7 mouse cellular contexts compared by ENCODE assay signal in the genomic region with DNA sequence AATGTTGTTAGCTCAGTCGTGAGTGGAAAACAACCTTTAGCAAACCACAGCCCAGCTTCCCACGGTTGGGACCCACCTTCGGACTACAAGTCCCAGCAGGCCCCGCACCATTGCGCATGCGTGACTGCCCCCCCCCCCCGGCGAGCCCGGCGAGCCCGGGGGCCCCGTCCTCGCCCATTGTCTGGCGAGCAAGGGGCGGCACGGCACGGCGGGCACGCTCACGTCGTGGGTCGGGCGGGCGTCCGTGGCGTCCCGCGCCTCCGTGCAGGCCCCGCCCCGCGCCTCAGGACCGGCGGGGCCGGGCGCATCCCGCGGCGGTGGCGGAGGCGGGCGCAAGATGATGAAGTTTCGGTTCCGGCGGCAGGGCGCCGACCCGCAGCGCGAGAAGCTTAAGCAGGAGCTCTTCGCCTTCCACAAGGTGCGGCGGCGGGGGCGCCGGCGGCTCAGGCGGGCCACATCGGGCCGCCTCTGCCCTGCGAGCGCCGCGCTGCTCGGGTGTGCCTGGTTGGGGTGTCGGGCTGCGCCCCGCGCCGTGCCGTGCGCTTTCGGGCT. TPM values are rescaled to one million over a fixed set of nuclear protein-coding genes. Genes with fewer than 3 reads are reported as not detected.
DNase-seq lines count a peak whose midpoint lies in the region; ATAC-seq and TF ChIP-seq lines count a peak whose summit lies in the region.

TSS of gene Llgl1 (plus strand) at position 200 of the 552 bp plus-strand sequence.

- H3K9ac ChIP-seq in intestine, postnatal 0 days (ENCODE audit: low read depth, low read length) = peak within 1 kb of the TSS; percentile 87
- H3K9ac ChIP-seq in midbrain, embryonic 13.5 days (replicated peaks) = peak within 1 kb of the TSS; percentile 97

- peaks cover 4% of the 10 kb centered on the region; the same call in 1 of the 2 replicates for H3K36me3 ChIP-seq in intestine, postnatal 0 days (ENCODE audit: control insufficient read depth, insufficient read depth)
- H3K36me3 ChIP-seq in limb, embryonic 10.5 days = peaks cover 32% of the 10 kb centered on the region
- peaks cover 14% of the 10 kb centered on the region for H3K36me3 ChIP-seq in midbrain, embryonic 13.5 days

- H3K27me3 ChIP-seq in intestine, postnatal 0 days (replicated peaks; ENCODE audit: control insufficient read depth, insufficient read depth, low read length) = no peaks in the 10 kb centered on the region
- no peaks in the 10 kb centered on the region for H3K27me3 ChIP-seq in limb, embryonic 10.5 days (ENCODE audit: low read depth, poor library complexity, severe bottlenecking)
- no peaks in the 10 kb centered on the region for H3K27me3 ChIP-seq in midbrain, embryonic 13.5 days

- H3K27ac ChIP-seq in intestine, postnatal 0 days (ENCODE audit: low read depth, low read length) = peak within 1 kb of the TSS; percentile 66
- peak within 1 kb of the TSS; percentile 95 for H3K27ac ChIP-seq in limb, embryonic 10.5 days
- H3K27ac ChIP-seq in midbrain, embryonic 13.5 days = peak within 1 kb of the TSS; percentile 94

- H3K4me2 ChIP-seq in intestine, postnatal 0 days (replicated peaks; ENCODE audit: low read depth) = peak within 1 kb of the TSS; percentile 83
- peak within 1 kb of the TSS; percentile 88 for H3K4me2 ChIP-seq in midbrain, embryonic 13.5 days (replicated peaks)

- peak; percentile 91 for ATAC-seq in intestine, postnatal 0 days
- ATAC-seq in midbrain, embryonic 13.5 days = peak; percentile 90

- no peaks in the 10 kb centered on the region for H3K9me3 ChIP-seq in intestine, postnatal 0 days (ENCODE audit: control insufficient read depth)
- no peaks in the 10 kb centered on the region for H3K9me3 ChIP-seq in limb, embryonic 10.5 days (replicated peaks)
- no peaks in the 10 kb centered on the region for H3K9me3 ChIP-seq in midbrain, embryonic 13.5 days

- H3K4me3 ChIP-seq in intestine, postnatal 0 days (ENCODE audit: low read depth, low read length) = peak within 1 kb of the TSS; percentile 92
- H3K4me3 ChIP-seq in limb, embryonic 10.5 days = peak within 1 kb of the TSS; percentile 88
- H3K4me3 ChIP-seq in midbrain, embryonic 13.5 days (replicated peaks) = peak within 1 kb of the TSS; percentile 89

- peak; percentile 94 for DNase-seq in adrenal gland, postnatal 10 days
- DNase-seq in embryo, embryonic 9.5 days (ENCODE audit: extremely low spot score) = peak; percentile 99
- no peak for DNase-seq in gonadal fat pad, adult 2 months (ENCODE audit: low read depth)
- DNase-seq in limb, embryonic 10.5 days (ENCODE audit: low spot score) = peak; percentile 99
- peak; percentile 78 for DNase-seq in spleen, adult 12 weeks (ENCODE audit: low spot score)

- under 1% methylated on average over 65 of the region's 73 CpGs for WGBS in intestine, postnatal 0 days
- under 1% methylated on average over 70 of the region's 73 CpGs for WGBS in limb, embryonic 10.5 days
- WGBS in midbrain, embryonic 13.5 days = under 1% methylated on average over 66 of the region's 73 CpGs

- peaks cover 10% of the 10 kb centered on the region for H3K4me1 ChIP-seq in intestine, postnatal 0 days (replicated peaks; ENCODE audit: control insufficient read depth, insufficient read depth, low read length)
- H3K4me1 ChIP-seq in limb, embryonic 10.5 days = peaks cover 44% of the 10 kb centered on the region
- peaks cover 48% of the 10 kb centered on the region for H3K4me1 ChIP-seq in midbrain, embryonic 13.5 days (replicated peaks)

- no peak for TF ChIP-seq CTCF in intestine, postnatal 0 days (IDR thresholded peaks at IDR 0.05; ENCODE audit: low read depth)

RNA-seq across cellular contexts. Expression of gene Llgl1, which starts in this region (rescaled TPM):
- 10 to 100 TPM; 23.0 to 30.4 TPM for total RNA-seq in adrenal gland, postnatal 10 days (2021)
- polyA plus RNA-seq in gonadal fat pad, adult 2 months (2012; rRNA removed) = 50.6 and 56.5 TPM in 2 replicates
- 8.6 and 9.1 TPM in 2 replicates for polyA plus RNA-seq in intestine, postnatal 0 days (2015; fragmentation: Nextera tagmentation; extraction: Ambion mirVana)
- polyA plus RNA-seq in limb, embryonic 10.5 days (2016; fragmentation: Nextera tagmentation; extraction: Ambion mirVana) = 120 and 137 TPM in 2 replicates
- polyA plus RNA-seq in midbrain, embryonic 13.5 days (2015; fragmentation: Nextera tagmentation; extraction: Ambion mirVana) = 75.1 and 87.4 TPM in 2 replicates
